Mouse (Mus musculus): ENCODE data around the gene Ylpm1. TPM values are rescaled to one million over a fixed set of nuclear protein-coding genes. Genes with fewer than 3 reads are reported as not detected.

The Ylpm1 gene
- polyA plus RNA-seq, 1 experiment from 2014 or later: 45.0 TPM

DNA sequence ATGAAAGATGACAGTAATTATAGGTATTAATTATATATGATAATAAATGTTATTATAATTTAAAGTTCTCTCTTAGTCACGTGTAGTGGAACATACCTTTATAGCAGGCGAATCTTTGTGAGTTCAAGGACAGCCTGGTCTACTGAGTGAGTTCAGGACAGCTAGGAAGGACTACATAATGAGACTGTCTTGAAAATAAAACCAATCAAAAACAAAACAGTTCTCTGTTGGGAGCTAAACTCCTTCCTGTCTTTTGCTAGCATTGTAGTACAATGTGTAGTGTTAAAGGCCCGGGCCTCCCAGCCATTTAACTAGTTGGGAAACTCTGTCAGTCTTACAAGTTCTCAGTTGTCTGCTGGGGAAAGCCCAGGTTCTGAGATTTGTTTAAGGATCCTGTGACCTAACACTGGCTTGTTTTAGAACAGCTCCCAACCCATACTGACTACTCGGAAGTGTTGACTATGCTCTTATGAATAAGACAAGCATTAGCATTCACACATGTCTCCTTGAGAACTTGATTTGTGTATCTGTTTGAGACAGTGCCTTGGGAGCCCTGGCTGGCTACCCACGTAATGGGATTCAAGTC is 105.5 kb downstream of the Ylpm1 start:
- 81% methylated on average over 5 of the region's 5 CpGs for WGBS
- DNase-seq (ENCODE audit: low spot score): no peak
- no peak overlapping the region for H3K27ac ChIP-seq
- H3K36me3 ChIP-seq (replicated peaks; ENCODE audit: control insufficient read depth, insufficient read depth): no peaks in the 10 kb centered on the region
- H3K4me1 ChIP-seq (replicated peaks; ENCODE audit: control insufficient read depth, insufficient read depth, low read length): 0 out of 2 replicates have a peak, but pooled peaks cover 5% of the 10 kb centered on the region
- no peak overlapping the region for H3K4me3 ChIP-seq (replicated peaks; ENCODE audit: low read length)
- no peaks in the 10 kb centered on the region for H3K9me3 ChIP-seq (ENCODE audit: control insufficient read depth, low read length)
- H3K27me3 ChIP-seq (ENCODE audit: control insufficient read depth, insufficient read depth, low read length): no peaks in the 10 kb centered on the region
- no peak overlapping the region for H3K9ac ChIP-seq
- ATAC-seq (ENCODE audit: low FRiP score): no peak
- H3K4me2 ChIP-seq (replicated peaks): no peak overlapping the region

DNA sequence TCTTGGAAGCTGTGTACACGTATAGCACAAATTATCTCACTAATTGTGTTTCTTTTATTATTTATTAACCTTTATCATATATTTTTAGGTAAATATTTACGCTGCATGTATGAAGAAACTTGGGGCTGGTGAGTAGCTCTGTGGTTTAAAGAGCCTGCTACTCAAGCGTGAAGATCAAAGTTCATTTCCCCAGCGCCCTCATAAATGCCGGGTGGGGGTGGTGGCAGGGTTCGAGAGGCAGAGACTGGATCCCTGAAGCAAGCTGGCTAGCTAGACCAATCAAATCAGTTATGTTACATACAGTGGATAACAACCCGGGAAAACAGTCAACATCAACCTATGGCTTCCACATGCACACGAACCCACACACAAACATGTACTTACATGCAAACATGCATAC is 107.0 kb downstream of the Ylpm1 start:
- 78% methylated on average over 8 of the region's 8 CpGs for WGBS
- H3K4me1 ChIP-seq (replicated peaks; ENCODE audit: control insufficient read depth, insufficient read depth, low read length): 0 out of 2 replicates have a peak, but pooled peaks cover 6% of the 10 kb centered on the region
- no peaks in the 10 kb centered on the region for H3K36me3 ChIP-seq (replicated peaks; ENCODE audit: control insufficient read depth, insufficient read depth)
- H3K9me3 ChIP-seq (ENCODE audit: control insufficient read depth, low read length): no peaks in the 10 kb centered on the region
- H3K27me3 ChIP-seq (ENCODE audit: control insufficient read depth, insufficient read depth, low read length): no peaks in the 10 kb centered on the region
- ATAC-seq (ENCODE audit: low FRiP score) (no peak), DNase-seq (ENCODE audit: low spot score) (no peak)
- no peak overlapping the region for H3K27ac ChIP-seq
- no peak overlapping the region for H3K4me3 ChIP-seq (replicated peaks; ENCODE audit: low read length)
- no peak overlapping the region for H3K9ac ChIP-seq
- H3K4me2 ChIP-seq (replicated peaks): no peak overlapping the region

GRCm38 (mm10) chr12:85104789-85105188 is 108.7 kb downstream of the Ylpm1 start:
- ATAC-seq (ENCODE audit: low FRiP score): no peak
- Histone ChIP-seq H3K4me1 (replicated peaks; ENCODE audit: control insufficient read depth, insufficient read depth, low read length) (peaks cover 11% of the 10 kb centered on the region), H3K4me2 (replicated peaks) (no peak overlapping the region), H3K9me3 (ENCODE audit: control insufficient read depth, low read length) (no peaks in the 10 kb centered on the region), H3K9ac (no peak overlapping the region), H3K36me3 (replicated peaks; ENCODE audit: control insufficient read depth, insufficient read depth) (no peaks in the 10 kb centered on the region), H3K4me3 (replicated peaks; ENCODE audit: low read length) (no peak overlapping the region), H3K27ac (no peak overlapping the region), H3K27me3 (ENCODE audit: control insufficient read depth, insufficient read depth, low read length) (no peaks in the 10 kb centered on the region)
- no peak for DNase-seq (ENCODE audit: low spot score)
- WGBS: 84% methylated on average over 8 of the region's 8 CpGs

DNA sequence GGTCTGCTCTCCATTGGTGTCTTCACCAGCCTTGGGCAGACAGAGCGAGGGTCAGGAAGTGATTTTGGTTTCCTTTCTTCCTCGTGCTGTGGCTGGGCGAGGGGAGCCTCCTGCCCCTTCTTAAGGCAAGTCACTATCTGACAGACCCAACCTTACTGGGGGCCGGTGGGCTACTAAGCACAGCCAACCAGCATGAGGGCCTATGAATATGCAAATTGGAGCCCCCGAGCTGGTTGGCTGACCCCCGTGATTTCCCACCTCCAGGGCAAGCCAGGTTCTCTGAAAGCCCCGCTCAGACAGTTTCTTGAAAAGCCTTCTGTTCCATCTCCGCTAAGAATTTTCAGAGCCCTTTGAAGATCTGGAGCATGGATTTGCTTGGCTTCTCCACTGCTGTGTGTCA is 110.2 kb downstream of the Ylpm1 start:
- 3% methylated on average over 8 of the region's 8 CpGs for WGBS
- Histone ChIP-seq H3K36me3 (replicated peaks; ENCODE audit: control insufficient read depth, insufficient read depth) (no peaks in the 10 kb centered on the region), H3K27ac (no peak overlapping the region), H3K27me3 (ENCODE audit: control insufficient read depth, insufficient read depth, low read length) (no peaks in the 10 kb centered on the region), H3K9ac (no peak overlapping the region), H3K9me3 (ENCODE audit: control insufficient read depth, low read length) (no peaks in the 10 kb centered on the region), H3K4me3 (replicated peaks; ENCODE audit: low read length) (no peak overlapping the region), H3K4me2 (replicated peaks) (peak overlapping the region; percentile 10; the same call in 1 of the 2 replicates), H3K4me1 (replicated peaks; ENCODE audit: control insufficient read depth, insufficient read depth, low read length) (peaks cover 16% of the 10 kb centered on the region)
- no peak for DNase-seq (ENCODE audit: low spot score)
- no peak for ATAC-seq (ENCODE audit: low FRiP score)

DNA sequence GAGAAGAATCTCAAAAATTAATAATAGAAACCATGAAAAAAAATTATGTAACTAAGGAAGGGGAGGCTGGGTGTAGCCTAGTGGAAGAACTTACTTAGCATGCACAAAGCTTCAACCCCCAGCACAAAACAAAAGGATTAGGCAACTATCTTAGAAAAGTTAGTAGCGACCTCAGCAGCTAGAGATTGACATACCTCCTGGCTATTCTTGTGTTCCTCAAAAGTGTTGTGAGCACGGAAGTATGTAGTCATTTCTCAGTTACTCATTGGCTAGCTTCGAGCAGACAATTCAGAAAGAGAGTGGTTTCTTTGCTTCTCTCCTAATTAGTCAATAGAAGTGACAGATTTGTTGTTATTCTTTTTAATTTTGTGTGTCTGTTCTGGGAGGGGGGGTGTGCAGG is 112.5 kb downstream of the Ylpm1 start:
- Histone ChIP-seq H3K27me3 (ENCODE audit: control insufficient read depth, insufficient read depth, low read length) (no peaks in the 10 kb centered on the region), H3K4me2 (replicated peaks) (no peak overlapping the region), H3K9ac (no peak overlapping the region), H3K4me1 (replicated peaks; ENCODE audit: control insufficient read depth, insufficient read depth, low read length) (peaks cover 29% of the 10 kb centered on the region), H3K36me3 (replicated peaks; ENCODE audit: control insufficient read depth, insufficient read depth) (no peaks in the 10 kb centered on the region), H3K4me3 (replicated peaks; ENCODE audit: low read length) (no peak overlapping the region), H3K27ac (no peak overlapping the region), H3K9me3 (ENCODE audit: control insufficient read depth, low read length) (no peaks in the 10 kb centered on the region)
- ATAC-seq (ENCODE audit: low FRiP score) (no peak), DNase-seq (ENCODE audit: low spot score) (no peak)
- WGBS: 70% methylated on average over 3 of the region's 3 CpGs

DNA sequence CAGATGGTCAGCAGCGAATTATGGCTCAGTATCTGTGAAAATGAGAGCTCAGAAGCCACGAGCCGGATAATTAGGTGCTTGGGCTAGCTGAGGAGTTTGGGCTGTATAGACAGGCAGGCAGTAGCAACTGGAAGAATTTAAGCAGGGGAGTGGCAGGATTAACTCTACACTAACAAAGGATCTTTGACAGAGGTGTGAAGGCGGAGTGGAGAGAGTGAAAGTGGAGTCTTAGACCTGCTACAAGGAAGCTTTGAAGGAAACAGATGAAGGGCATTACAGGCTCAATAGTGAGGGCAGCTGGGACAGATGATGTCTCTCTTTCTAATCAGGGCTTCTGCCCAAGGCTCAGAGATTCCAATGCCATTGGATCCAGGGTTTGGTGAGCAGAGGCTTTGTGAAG is 113.3 kb downstream of the Ylpm1 start:
- no peaks in the 10 kb centered on the region for H3K27me3 ChIP-seq (ENCODE audit: control insufficient read depth, insufficient read depth, low read length)
- no peak overlapping the region for H3K27ac ChIP-seq
- H3K9ac ChIP-seq: 0 out of 2 replicates have a peak overlapping the region, but pooled peaks have one; percentile 93
- WGBS: 66% methylated on average over 4 of the region's 4 CpGs
- DNase-seq (ENCODE audit: low spot score): no peak
- H3K9me3 ChIP-seq (ENCODE audit: control insufficient read depth, low read length): no peaks in the 10 kb centered on the region
- ATAC-seq (ENCODE audit: low FRiP score): no peak
- peaks cover 29% of the 10 kb centered on the region for H3K4me1 ChIP-seq (replicated peaks; ENCODE audit: control insufficient read depth, insufficient read depth, low read length)
- no peak overlapping the region for H3K4me3 ChIP-seq (replicated peaks; ENCODE audit: low read length)
- no peak overlapping the region for H3K4me2 ChIP-seq (replicated peaks)
- no peaks in the 10 kb centered on the region for H3K36me3 ChIP-seq (replicated peaks; ENCODE audit: control insufficient read depth, insufficient read depth)

DNA sequence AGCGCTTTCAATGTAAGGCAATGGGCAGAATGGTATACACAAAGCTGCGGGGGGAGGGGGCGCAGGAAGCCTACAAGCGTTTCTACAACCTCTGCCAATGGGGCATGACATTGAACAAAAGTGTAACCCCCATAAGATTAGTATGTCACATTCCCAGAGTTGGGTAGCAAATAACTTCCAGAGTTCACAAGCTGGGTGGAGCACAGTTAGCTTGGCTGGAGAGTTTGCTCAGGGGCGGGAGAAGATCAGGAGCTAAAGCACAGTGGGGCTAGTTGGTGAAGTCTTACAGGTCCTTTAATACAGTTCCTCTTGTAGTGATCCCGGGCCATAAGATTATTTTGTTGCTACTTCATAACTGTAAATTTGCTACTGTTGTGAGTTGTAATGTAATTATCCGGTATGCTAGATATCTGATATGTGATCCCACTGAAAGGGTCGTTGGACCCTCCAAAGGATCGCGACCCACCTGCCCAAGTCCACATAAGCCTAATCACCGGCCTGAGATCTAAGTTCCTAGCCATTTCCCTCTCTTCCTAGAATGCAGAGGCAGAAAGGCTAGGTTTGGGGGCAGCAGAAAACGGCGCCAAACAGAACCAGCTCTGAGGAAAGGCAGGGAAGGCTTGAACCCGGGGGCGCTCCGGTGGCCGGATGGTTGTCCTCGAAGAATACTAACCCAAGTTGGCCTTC is 114.0 kb downstream of the Ylpm1 start:
- 17% methylated on average over 18 of the region's 18 CpGs for WGBS
- Histone ChIP-seq H3K36me3 (replicated peaks; ENCODE audit: control insufficient read depth, insufficient read depth) (no peaks in the 10 kb centered on the region), H3K9ac (peak overlapping the region; percentile 93), H3K4me3 (replicated peaks; ENCODE audit: low read length) (peak overlapping the region; percentile 97), H3K4me1 (replicated peaks; ENCODE audit: control insufficient read depth, insufficient read depth, low read length) (peaks cover 29% of the 10 kb centered on the region), H3K4me2 (replicated peaks) (peak overlapping the region; percentile 75), H3K9me3 (ENCODE audit: control insufficient read depth, low read length) (no peaks in the 10 kb centered on the region), H3K27ac (peak overlapping the region; percentile 85), H3K27me3 (ENCODE audit: control insufficient read depth, insufficient read depth, low read length) (no peaks in the 10 kb centered on the region)
- ATAC-seq (ENCODE audit: low FRiP score) (no peak; the same call in 1 of the 2 replicates), DNase-seq (ENCODE audit: low spot score) (no peak)

GRCm38 (mm10) chr12:85110698-85111592 is 114.8 kb downstream of the Ylpm1 start, which contains the start of the genes Prox2 and Dlst:
Prox2 (minus strand) TSS chr12:85110759.
Dlst (plus strand) TSS chr12:85110833.
- Histone ChIP-seq H3K9me3 (ENCODE audit: control insufficient read depth, low read length) (no peaks in the 10 kb centered on the region), H3K27me3 (ENCODE audit: control insufficient read depth, insufficient read depth, low read length) (no peaks in the 10 kb centered on the region), H3K4me2 (replicated peaks) (peak within 1 kb of the TSS; percentile 75), H3K36me3 (replicated peaks; ENCODE audit: control insufficient read depth, insufficient read depth) (no peaks in the 10 kb centered on the region), H3K4me1 (replicated peaks; ENCODE audit: control insufficient read depth, insufficient read depth, low read length) (peaks cover 29% of the 10 kb centered on the region), H3K4me3 (replicated peaks; ENCODE audit: low read length) (peak within 1 kb of the TSS; percentile 97), H3K9ac (peak within 1 kb of the TSS; percentile 93), H3K27ac (peak within 1 kb of the TSS; percentile 85)
- ATAC-seq (ENCODE audit: low FRiP score) (peak; percentile 96), DNase-seq (ENCODE audit: low spot score) (peak; percentile 86)
- under 1% methylated on average over 70 of the region's 83 CpGs for WGBS

Data from hindbrain, embryonic 14.5 days (tissue).